Mouse (Mus musculus) lung, postnatal 0 days (tissue): Measurements from ENCODE around the gene Tespa1. TPM values are rescaled to one million over a fixed set of nuclear protein-coding genes. Genes with fewer than 3 reads are reported as not detected.

Experiments
- ATAC-seq: fragments of 200-750 bp; cut with Nextera tagmentation; 2 replicates; pipeline ENCODE4 v1.8.0; 2017; ENCODE audit warnings: moderate library complexity
- DNase-seq: peaks from one replicate; pipeline ENCODE4 v3.0.0-alpha.2; 2016; ENCODE audit warnings: low spot score
- H3K27ac ChIP-seq: fragments of 300-500 bp; sonication (generic); 2 replicates; pipeline ENCODE4 v1.5.1; 2014; ENCODE audit warnings: antibody characterized with exemption, mild to moderate bottlenecking, low read length, mixed read lengths
- H3K27me3 ChIP-seq: fragments of 300-500 bp; sonication (generic); replicated peaks from 2 replicates; pipeline ENCODE4 v1.6.1; 2014; ENCODE audit warnings: low read length, mixed read lengths; ENCODE audit not compliant: insufficient read depth
- H3K36me3 ChIP-seq: fragments of 300-500 bp; sonication (generic); 2 replicates; pipeline ENCODE4 v1.6.1; 2014; ENCODE audit warnings: low read length, mixed read lengths; ENCODE audit not compliant: insufficient read depth
- H3K4me1 ChIP-seq: fragments of 300-500 bp; sonication (generic); 2 replicates; pipeline ENCODE4 v1.6.1; 2014; ENCODE audit warnings: antibody characterized with exemption, low read depth, low read length, mixed read lengths; ENCODE audit not compliant: insufficient read depth
- H3K4me2 ChIP-seq: fragments of 300-500 bp; sonication (generic); replicated peaks from 2 replicates; pipeline ENCODE4 v1.6.1; 2014; ENCODE audit warnings: low read depth, mild to moderate bottlenecking, low read length, moderate library complexity, mixed read lengths
- H3K4me3 ChIP-seq: fragments of 300-500 bp; sonication (generic); 2 replicates; pipeline ENCODE4 v1.5.1; 2014; ENCODE audit warnings: low read depth, low read length
- H3K9ac ChIP-seq: fragments of 300-500 bp; sonication (generic); replicated peaks from 2 replicates; pipeline ENCODE4 v1.6.1; 2014; ENCODE audit warnings: low read depth, mild to moderate bottlenecking
- H3K9me3 ChIP-seq: fragments of 300-500 bp; sonication (generic); 2 replicates; pipeline ENCODE4 v1.6.1; 2016; ENCODE audit warnings: low read length, mixed read lengths
- CTCF ChIP-seq: IDR thresholded peaks from 2 replicates; pipeline ENCODE4 v1.5.1; 2016; ENCODE audit warnings: antibody characterized with exemption, mild to moderate bottlenecking
- EP300 ChIP-seq: IDR thresholded peaks from 2 replicates; pipeline ENCODE4 v1.6.1; 2016; ENCODE audit warnings: antibody characterized with exemption, mild to moderate bottlenecking, control low read depth
- WGBS: fragments of 180-500 bp; shearing (Covaris S2); extraction: QIAGEN DNeasy Blood & Tissue Kit; methylation state at CpG from one replicate; pipeline ENCODE4 v1.1.7; 2014; 5-methylcytosine and 5-hydroxymethylcytosine counted together
- polyA plus RNA-seq: library from polyadenylated mRNA; unstranded; fragments of >200 nt; fragmentation: Nextera tagmentation; extraction: Ambion mirVana; gene quantifications from 2 replicates; pipeline ENCODE4 v1.2.1, GENCODE M21; 2015

Tespa1 gene
- polyA plus RNA-seq, 1 experiment from 2014 or later, result 0.68 TPM

- H3K4me1 ChIP-seq, result no peaks in the 10 kb centered on the region
- no peak overlapping the region for H3K27ac ChIP-seq
- no peak overlapping the region for H3K9ac ChIP-seq
- no peak for ATAC-seq
- H3K9me3 ChIP-seq, result no peaks in the 10 kb centered on the region
- no peaks in the 10 kb centered on the region for H3K36me3 ChIP-seq
- H3K27me3 ChIP-seq, result no peaks in the 10 kb centered on the region
- H3K4me3 ChIP-seq, result no peak overlapping the region
- no peak for TF ChIP-seq EP300
- no peak overlapping the region for H3K4me2 ChIP-seq
- peak; percentile 5 for DNase-seq
These were observed 6.8 kb upstream of the Tespa1 start for GRCm38 (mm10) chr10:130315846-130316245.

GRCm38 (mm10) chr10:130318720-130319119 lies 4.0 kb upstream of the Tespa1 start:
- H3K9me3 ChIP-seq, result no peaks in the 10 kb centered on the region
- TF ChIP-seq CTCF (no peak), EP300 (no peak)
- H3K27ac ChIP-seq, result no peak overlapping the region
- no peaks in the 10 kb centered on the region for H3K36me3 ChIP-seq
- no peak overlapping the region for H3K4me3 ChIP-seq
- H3K4me1 ChIP-seq, result no peaks in the 10 kb centered on the region
- H3K9ac ChIP-seq, result no peak overlapping the region
- H3K27me3 ChIP-seq, result no peaks in the 10 kb centered on the region
- peak; percentile 26 for DNase-seq
- no peak overlapping the region for H3K4me2 ChIP-seq
- ATAC-seq, result no peak
- WGBS, result 60% methylated on average over 4 of the region's 4 CpGs

DNA sequence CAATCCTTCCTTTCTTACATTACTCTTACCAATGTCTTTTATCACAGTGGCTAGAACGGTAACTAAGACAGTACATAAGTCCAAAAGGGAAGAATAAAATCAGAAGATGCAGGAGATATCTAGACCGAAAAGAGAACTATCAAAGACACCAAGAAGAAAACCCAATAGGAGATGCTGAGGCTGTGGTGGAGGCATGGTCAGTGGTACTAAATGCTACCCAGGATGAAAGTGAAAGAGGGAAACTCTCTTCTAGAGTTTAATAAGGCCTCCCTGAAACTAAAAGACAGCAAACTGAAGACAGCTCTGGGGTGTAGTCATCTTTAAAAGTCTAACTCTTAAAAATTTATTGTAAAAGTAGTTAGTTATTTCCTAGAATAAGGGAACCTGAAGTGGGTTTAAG lies 2.0 kb upstream of the Tespa1 start:
- no peaks in the 10 kb centered on the region for H3K27me3 ChIP-seq
- no peaks in the 10 kb centered on the region for H3K9me3 ChIP-seq
- no peaks in the 10 kb centered on the region for H3K4me1 ChIP-seq
- ATAC-seq (no peak), DNase-seq (no peak)
- H3K4me3 ChIP-seq, result no peak overlapping the region
- H3K4me2 ChIP-seq, result no peak overlapping the region
- no peaks in the 10 kb centered on the region for H3K36me3 ChIP-seq
- WGBS, result 80% methylated on average over 2 of the region's 2 CpGs
- no peak overlapping the region for H3K9ac ChIP-seq
- TF ChIP-seq EP300 (no peak), CTCF (no peak)
- no peak overlapping the region for H3K27ac ChIP-seq

DNA sequence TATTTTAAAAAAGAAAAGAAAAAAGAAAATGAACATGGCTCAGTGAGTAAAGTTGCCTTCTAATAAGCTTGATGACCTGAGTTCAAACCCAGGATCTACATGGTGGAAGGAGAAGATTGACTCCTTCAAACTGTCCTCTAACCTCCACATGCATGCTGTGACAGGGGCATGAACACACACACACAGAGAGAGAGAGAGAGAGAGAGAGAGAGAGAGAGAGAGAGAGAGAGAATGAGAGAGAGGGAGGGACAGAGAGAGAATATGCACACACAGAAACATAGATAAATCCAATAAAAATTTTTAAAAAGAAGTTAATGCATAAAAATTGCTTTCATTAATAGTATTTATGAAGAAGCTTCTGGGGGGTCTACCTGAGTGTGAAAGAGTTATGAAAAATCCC lies 608 bp upstream of the Tespa1 start:
- H3K4me2 ChIP-seq, result no peak overlapping the region
- DNase-seq, result no peak
- no peak overlapping the region for H3K4me3 ChIP-seq
- H3K9me3 ChIP-seq, result no peaks in the 10 kb centered on the region
- TF ChIP-seq CTCF, result no peak
- no peak for TF ChIP-seq EP300
- H3K9ac ChIP-seq, result no peak overlapping the region
- no peak overlapping the region for H3K27ac ChIP-seq
- H3K36me3 ChIP-seq, result no peaks in the 10 kb centered on the region
- no peaks in the 10 kb centered on the region for H3K27me3 ChIP-seq
- ATAC-seq, result no peak
- no peaks in the 10 kb centered on the region for H3K4me1 ChIP-seq

- Histone ChIP-seq H3K4me1 (no peaks in the 10 kb centered on the region), H3K36me3 (no peaks in the 10 kb centered on the region), H3K4me2 (no peak overlapping the region), H3K27ac (no peak overlapping the region), H3K4me3 (no peak overlapping the region), H3K27me3 (no peaks in the 10 kb centered on the region), H3K9ac (no peak overlapping the region), H3K9me3 (no peaks in the 10 kb centered on the region)
- no peak for DNase-seq
- 78% methylated on average over 4 of the region's 4 CpGs for WGBS
- no peak for ATAC-seq
- TF ChIP-seq EP300 (no peak), CTCF (no peak)
These were observed 1.6 kb downstream of the Tespa1 start for GRCm38 (mm10) chr10:130324243-130324642.

DNA sequence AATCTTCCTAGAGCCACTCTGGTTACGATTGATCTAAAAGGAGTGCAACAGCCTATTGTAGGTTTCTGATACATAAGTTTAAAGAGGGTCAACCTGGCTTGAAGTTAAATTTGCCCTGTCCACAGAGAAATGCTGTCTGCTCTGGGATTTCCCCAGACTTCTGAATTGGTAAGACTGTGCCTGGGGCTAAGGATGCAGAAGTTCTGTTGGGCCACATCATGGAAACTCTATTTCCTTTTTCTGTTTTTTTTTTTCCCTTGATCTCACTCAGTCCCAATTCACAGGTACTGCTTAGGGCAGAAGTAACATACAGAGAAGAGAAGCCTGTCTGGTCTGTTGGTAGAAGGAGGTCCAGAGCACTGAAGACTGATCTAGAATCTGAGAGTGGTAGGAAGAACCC lies 8.0 kb downstream of the Tespa1 start:
- H3K4me1 ChIP-seq, result no peaks in the 10 kb centered on the region
- no peak overlapping the region for H3K9ac ChIP-seq
- DNase-seq (no peak), ATAC-seq (no peak)
- TF ChIP-seq CTCF (no peak), EP300 (no peak)
- no peak overlapping the region for H3K4me2 ChIP-seq
- H3K36me3 ChIP-seq, result no peaks in the 10 kb centered on the region
- no peak overlapping the region for H3K27ac ChIP-seq
- WGBS, result 80% methylated on average over 1 of the region's 1 CpGs
- no peaks in the 10 kb centered on the region for H3K9me3 ChIP-seq
- no peaks in the 10 kb centered on the region for H3K27me3 ChIP-seq
- no peak overlapping the region for H3K4me3 ChIP-seq

DNA sequence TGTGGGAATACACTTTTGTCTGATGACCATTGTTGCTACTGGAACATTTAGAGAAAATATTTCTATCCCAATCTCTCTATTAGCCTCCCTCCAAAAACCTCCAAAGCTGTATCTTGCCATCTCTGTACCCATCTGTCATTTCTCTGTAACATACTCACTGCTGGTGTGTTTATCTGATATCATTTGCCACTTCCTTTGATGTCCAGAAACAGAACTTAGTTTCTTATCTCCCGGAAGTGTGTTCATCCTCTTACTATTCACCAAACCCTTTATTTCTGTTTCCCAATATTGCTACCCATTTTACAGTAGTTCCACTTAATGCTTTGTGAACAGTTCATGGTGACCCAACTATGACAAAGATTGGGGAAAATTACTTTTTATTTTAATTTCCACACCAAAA lies 13.7 kb downstream of the Tespa1 start:
- ATAC-seq, result no peak
- H3K27me3 ChIP-seq, result no peaks in the 10 kb centered on the region
- no peak overlapping the region for H3K4me3 ChIP-seq
- no peaks in the 10 kb centered on the region for H3K4me1 ChIP-seq
- no peak overlapping the region for H3K4me2 ChIP-seq
- no peaks in the 10 kb centered on the region for H3K36me3 ChIP-seq
- no peak overlapping the region for H3K27ac ChIP-seq
- H3K9ac ChIP-seq, result no peak overlapping the region
- no peak for TF ChIP-seq EP300
- TF ChIP-seq CTCF, result no peak
- WGBS, result 28% methylated on average over 1 of the region's 1 CpGs
- no peak for DNase-seq
- no peaks in the 10 kb centered on the region for H3K9me3 ChIP-seq
